Mouse (Mus musculus): ENCODE data around the gene Polr2c.
"Not testable (repeated sequence)": the region's sequence is repeated elsewhere in the genome, so short reads cannot be mapped to it uniquely, and the experiment has no call there.

Polr2c gene

GRCm38 (mm10) chr8:94841183-94841582, 16.1 kb upstream of the Polr2c start:
- DNase-seq, result no peak

- no peak for DNase-seq
Observed at GRCm38 (mm10) chr8:94850049-94850448, 7.2 kb upstream of the Polr2c start.

GRCm38 (mm10) chr8:94854761-94855160, 2.5 kb upstream of the Polr2c start:
- not testable (repeated sequence) for DNase-seq

GRCm38 (mm10) chr8:94857011-94857345, 272 bp upstream of the Polr2c start:
- DNase-seq, result no peak

- no peak for DNase-seq
Observed at GRCm38 (mm10) chr8:94861352-94861910, 4.2 kb downstream of the Polr2c start.

GRCm38 (mm10) chr8:94862487-94863220, 5.4 kb downstream of the Polr2c start:
- no peak for DNase-seq

- no peak for DNase-seq
Observed at GRCm38 (mm10) chr8:94863897-94864673, 6.8 kb downstream of the Polr2c start.

- no peak for DNase-seq
Observed at GRCm38 (mm10) chr8:94865292-94865691, 8.0 kb downstream of the Polr2c start.

GRCm38 (mm10) chr8:94866921-94867320, 9.7 kb downstream of the Polr2c start:
- no peak for DNase-seq

- DNase-seq, result no peak
Observed at GRCm38 (mm10) chr8:94869146-94869545, 11.9 kb downstream of the Polr2c start.

GRCm38 (mm10) chr8:94870003-94870402, 12.8 kb downstream of the Polr2c start:
- DNase-seq, result no peak

- DNase-seq, result no peak
Observed at GRCm38 (mm10) chr8:94870474-94871107, 13.3 kb downstream of the Polr2c start.

GRCm38 (mm10) chr8:94871108-94871894, 14.1 kb downstream of the Polr2c start:
- DNase-seq, result peak; percentile 65

GRCm38 (mm10) chr8:94872156-94872555, 14.9 kb downstream of the Polr2c start:
- no peak for DNase-seq

- no peak for DNase-seq
Observed at GRCm38 (mm10) chr8:94872576-94872975, 15.3 kb downstream of the Polr2c start.

- DNase-seq, result peak; percentile 53
Observed at GRCm38 (mm10) chr8:94874358-94874757, 17.1 kb downstream of the Polr2c start.

- peak; percentile 32 for DNase-seq
Observed at GRCm38 (mm10) chr8:94875096-94875870, 18.0 kb downstream of the Polr2c start.

GRCm38 (mm10) chr8:94875871-94876150, 18.6 kb downstream of the Polr2c start:
- DNase-seq, result no peak

GRCm38 (mm10) chr8:94876197-94876730, 19.0 kb downstream of the Polr2c start, which contains the start of gene Dok4:
TSS of gene Dok4 (minus strand) at chr8:94876330.
- DNase-seq, result peak; percentile 54

GRCm38 (mm10) chr8:94876820-94877219, 19.6 kb downstream of the Polr2c start:
- peak; percentile 4 for DNase-seq

- no peak for DNase-seq
Observed at GRCm38 (mm10) chr8:94880742-94881141, 23.5 kb downstream of the Polr2c start.

Measured in cerebellum, adult 11-12 months (tissue).